Mouse (Mus musculus) brain, embryonic 18.5 days (tissue): Measurements from ENCODE around the gene Chsy1.

Source experiments
- DNase-seq: peaks from one replicate; pipeline ENCODE4 v3.0.0-alpha.2; 2012; ENCODE audit warnings: low read depth, low spot score

The Chsy1 gene

DNA sequence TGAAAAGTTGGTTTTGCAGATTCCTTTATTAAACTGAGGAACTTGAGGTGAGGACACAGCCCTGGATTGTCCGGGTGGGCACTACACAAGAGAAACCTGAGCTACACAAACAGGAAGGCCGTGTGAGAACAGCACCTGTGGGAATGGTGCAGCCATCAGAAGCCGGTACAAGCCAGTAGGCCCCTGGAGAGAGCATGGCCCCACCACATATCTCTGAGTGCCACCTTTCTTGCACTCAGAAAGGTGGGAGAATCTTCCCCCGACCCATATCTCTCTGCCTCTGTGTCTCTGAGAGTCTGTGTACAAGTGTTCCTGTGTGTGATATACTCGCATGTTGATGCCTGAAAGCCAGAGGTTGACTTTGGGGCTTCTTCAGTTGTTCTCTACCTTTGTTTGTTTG lies 29.6 kb downstream of the Chsy1 start:
- no peak for DNase-seq

DNA sequence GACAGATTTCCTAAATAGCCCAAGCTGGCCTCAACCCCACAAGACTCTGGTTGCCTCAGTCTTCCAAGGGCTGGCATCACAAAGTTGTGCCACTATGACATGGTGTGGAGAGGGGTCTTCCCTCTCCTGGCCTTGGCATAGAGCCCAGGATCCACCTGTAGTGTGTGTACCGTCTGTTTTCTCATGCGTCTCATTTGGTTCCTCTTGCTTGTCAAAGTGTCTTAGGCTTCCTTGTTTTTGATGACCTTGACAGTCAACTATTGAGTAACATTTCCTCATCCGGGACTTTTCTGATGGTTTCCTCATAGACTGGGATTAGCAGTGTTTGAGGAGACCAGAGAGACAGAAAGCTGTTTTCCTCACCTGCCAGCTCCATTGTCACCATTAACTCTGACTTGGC lies 30.8 kb downstream of the Chsy1 start:
- no peak for DNase-seq

DNA sequence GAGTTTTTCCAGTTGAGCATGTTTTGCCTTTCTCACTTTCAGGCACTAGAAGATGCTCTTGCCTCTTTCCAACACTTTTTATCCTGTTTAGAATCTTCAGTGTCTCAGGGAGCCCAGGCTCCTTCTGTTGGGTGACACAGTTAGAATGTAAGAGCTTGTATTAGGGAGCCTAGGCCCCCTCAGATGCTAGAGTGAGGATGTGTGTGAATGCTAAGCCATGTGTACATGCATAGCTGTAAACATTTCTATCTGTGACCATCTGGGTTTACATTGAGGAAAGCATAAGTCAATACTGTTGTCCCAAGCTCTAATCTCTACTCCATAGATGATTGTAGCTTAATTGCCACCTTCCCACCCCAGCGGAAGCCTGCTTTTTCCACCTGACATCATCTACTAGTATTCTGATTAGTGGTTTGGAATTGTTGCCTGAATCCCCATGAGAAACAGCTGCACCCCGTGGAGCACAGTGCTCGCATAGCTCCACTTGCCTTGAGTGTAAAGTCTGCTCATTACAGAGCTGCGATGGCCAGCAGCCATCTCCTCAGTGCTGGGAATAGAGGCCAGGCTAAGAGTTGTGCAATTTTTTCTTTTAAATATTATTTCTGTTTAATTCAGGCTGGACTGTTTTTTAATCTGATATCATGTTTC lies 31.7 kb downstream of the Chsy1 start:
- DNase-seq: no peak

DNA sequence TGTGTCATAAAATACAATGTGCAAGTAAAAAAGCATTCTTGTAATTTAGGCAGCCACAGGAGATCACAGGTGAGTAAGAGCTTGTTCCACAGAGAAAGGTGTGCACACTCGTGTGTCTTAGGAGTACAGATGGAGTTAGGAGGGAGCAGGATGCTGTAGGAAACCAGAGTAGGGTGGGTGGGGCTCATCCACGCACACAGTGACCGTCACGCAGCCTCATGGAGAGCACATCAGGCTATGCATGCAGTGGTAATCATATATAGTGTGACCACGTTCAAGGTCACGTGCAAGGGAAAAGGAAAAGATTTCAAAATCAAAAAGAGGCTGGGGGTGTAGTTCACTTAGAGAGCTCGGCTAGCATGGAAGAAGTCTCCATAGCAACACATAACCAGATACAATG lies 33.2 kb downstream of the Chsy1 start:
- DNase-seq: no peak

DNA sequence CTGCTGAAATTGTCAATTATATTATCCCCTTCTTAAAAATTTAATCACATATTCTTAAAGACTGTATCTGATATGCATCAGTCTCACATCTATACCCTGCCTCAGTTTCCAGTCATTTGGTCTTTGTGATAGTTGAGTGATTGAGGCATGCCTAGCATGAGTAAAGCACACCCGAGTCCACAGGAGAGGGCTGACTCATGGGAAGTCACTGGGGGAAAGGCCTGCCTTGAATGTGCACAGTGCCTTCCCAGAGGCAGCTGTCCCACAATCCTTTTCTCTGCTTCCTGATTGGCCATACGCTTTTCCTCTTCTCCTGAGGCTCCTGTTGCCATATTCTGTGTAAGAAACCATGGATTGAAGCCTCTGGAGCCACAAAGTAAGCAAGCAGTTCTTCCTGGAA lies 35.2 kb downstream of the Chsy1 start:
- DNase-seq: no peak

DNA sequence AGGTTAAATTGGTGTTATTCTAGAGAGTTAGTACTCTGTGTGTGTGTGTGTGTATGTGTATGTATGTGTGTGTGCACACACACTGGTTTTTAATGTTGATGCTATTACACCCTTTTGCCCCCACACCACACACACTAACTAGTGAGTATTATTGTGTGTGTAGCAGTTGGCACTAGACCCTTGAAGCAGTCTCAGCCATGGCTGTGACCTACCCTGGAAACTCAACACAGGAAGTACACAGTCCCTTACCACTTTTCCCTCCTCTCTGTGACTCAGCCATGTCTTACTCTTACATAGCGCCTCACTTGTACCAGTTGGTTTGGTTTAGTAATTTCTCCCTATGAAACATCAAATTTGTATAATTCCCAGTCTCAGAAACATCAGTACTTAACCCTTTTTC lies 37.8 kb downstream of the Chsy1 start:
- no peak for DNase-seq

DNA sequence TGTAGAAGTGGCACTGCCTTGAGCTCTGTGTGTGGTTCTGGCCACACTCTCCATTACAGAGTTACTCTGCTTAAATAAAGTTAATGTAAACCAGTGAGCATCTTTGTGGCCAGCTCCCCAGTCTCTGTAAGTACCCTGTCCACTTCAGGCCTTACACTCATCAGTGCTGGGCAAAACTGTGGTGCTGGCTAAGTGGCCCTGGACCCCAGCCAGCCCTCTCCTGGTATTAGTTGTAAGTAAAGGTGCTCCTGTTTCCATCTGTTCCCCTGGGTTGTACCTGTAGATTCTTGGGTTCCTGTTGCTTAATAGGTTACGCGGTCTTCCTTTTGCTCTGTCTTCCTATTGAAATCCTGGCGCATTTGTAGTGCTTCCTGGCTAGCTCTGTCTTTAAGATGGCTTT lies 38.5 kb downstream of the Chsy1 start:
- DNase-seq: no peak

DNA sequence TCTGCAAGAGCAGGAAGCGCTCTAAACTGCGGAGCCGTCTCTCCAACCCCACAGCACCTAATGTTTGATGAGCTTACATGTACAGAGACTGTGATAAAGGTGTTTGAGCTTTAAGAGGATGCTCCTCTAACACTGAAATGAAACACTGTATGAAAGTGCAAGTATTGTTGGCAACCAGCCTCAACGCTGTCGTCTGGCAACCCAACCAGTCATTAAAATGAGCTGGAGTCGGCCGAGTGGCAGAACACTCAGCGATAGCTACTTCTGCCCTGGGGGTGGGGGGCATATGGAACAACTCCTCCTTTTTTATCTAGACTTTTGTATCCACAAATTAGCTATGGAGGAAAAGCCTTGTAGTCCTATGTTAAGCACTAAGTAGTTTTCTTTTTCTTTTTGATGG lies 40.2 kb downstream of the Chsy1 start:
- no peak for DNase-seq

DNA sequence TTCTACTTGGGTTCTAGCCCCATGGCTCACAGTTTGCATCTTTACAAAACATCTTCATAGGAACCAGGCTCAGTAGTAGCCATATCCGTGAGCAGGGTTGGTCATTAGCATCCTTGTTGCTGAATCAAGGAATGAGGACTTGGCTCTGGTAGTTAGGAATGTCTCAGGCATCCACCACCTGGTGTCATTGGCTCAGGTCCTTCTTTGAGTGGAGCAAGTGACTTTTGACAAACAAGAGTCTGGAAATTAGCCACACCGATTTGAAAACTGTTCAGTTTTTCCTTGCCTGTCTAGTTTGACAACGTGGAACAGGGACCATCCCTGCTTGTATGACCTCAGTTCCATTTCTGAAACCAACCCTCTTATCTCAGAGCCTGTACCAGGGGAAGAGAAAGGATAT lies 41.1 kb downstream of the Chsy1 start:
- DNase-seq: no peak

DNA sequence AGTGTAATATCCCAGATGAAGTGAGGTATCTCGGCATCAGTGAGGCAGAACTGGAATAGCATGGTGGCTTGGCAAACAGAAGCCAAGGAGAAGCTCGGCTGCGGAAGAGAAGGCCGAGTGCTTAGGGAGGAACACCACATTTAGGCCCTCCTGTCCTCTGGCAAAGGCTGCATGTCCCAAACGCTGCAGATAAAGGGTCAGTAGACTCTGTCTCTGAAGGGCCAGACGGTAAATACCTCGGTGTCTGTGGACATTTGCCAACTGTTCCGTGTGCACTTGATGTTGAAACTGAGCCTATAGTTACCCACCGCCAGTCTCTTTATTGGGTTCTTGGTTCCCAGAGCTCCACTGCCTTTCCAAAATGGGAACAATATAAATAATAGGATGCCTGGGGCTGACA lies 48.1 kb downstream of the Chsy1 start:
- no peak for DNase-seq

DNA sequence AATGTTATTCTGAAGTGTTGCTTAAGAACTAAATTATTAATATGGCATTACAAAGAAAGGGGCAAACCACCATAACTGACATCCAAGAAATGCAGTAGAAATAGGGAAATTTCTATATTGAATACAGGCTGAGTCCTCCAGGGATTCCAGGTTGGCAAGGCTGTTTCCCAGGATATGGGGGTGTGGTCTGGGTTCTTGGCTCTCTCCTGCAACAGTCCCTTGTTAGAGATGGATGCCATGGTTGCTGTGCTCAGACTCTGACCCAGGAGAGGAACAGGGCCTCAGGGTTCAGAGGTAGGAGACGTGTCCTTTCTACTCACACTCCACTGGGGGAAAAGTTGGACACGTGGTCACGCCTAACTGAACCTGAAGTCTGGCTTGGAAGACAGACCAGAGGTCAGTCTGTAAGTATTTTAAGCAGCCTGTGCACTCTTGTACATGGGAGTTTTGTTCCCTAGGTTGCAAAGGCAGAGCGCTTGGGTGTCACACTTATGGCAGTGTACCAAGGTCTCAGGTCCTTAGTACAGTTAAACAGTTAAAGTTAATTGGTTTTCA lies 48.6 kb downstream of the Chsy1 start:
- no peak for DNase-seq

DNA sequence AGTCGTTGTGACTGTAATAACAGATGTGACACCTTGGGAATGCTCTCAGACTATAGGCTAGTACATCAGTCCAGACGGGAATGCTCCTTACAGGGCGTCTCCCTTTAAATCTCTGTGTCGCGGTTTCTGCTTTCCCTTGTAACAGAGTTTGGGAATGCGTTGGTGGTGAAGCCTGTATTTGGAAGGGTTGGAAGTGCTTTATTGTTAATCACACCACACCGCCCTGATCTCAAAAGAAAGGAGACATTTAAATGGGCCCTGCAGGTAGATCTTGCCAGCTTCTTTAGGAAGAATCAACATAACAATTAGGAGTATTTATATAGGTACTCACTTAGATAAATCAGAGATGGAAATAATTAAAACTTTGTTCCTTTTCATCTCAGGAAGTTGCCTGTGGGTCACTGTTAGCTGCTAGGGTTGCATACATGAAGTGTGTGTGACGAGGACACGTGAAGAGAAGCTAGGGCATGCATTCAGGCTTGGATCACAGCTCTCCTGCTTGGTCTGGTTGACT lies 49.4 kb downstream of the Chsy1 start:
- DNase-seq: no peak

DNA sequence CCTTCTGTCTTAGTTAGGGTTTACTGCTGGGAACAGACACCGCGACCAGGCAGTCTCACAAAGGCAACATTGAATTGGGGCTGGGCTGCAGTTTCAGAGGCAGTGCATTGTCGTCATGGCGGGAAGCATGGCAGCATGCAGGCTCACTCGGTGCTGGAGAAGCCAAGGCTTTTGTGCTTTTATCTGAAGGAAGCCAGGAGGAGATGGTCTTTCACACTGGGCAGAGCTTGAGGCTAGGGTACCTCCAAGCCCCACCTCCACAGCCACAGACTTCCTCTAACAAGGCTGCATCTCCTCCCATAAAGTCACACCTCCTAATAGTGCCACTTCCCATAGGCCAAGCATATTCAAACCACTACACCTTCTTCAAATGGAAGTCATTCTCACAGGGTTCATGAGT lies 50.6 kb downstream of the Chsy1 start:
- DNase-seq: no peak

DNA sequence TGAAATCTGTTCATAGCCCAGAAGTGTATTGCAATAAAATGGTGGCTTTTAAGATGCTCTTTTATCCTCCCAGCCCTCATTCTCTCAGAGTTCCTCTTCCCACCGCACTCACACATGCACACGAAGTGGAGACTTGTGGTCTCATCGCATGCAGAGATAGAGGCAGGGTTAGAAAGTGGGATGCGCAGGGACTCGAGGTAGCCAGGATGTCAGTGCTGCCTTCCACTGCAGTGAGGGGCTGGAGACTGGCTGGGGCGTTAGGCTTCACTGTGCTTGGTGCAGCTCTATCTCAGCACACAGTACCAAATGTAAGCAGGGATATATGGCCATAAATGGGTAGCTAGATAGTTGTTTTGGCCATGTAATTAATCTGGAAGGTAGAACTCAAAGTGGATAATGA lies 52.5 kb downstream of the Chsy1 start:
- no peak for DNase-seq

DNA sequence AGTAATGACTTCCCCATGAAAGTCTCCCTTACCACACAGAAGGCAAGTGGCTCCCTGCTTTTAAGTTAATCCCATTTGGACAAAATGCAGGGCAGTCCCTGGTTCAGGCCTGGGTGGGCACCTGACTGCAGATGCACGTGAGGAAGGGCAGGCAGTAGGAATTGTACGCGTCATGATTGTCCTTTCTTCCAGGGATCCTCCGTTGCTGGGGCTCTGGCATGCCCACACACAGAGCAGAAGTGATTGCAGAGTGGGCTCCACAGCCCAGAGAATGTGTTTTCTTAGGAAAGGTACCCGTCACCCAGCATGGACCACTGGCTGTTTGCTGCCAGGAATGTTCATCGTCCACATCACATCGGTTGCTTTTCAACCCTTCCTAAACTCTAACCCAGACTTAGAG lies 53.2 kb downstream of the Chsy1 start:
- no peak for DNase-seq

DNA sequence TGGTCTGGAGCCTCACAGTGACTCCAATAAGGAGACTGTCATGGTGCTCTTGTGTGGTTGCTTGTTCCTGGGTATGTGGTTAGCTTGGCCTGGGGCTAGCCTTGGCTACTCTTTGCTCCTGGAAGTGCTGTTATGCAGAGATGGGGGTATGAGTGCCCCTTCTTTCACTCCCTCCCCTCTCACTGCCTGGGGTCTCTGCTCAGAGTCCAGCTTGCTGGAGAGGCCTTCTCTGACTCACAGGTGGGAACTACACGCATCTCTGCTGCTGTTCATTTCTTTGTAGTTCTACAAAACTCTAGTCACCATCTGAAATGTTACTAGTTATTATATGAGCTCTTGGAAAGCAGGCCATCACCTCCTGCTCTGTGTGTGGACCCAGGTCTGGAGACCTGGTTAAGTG lies 53.7 kb downstream of the Chsy1 start:
- no peak for DNase-seq

DNA sequence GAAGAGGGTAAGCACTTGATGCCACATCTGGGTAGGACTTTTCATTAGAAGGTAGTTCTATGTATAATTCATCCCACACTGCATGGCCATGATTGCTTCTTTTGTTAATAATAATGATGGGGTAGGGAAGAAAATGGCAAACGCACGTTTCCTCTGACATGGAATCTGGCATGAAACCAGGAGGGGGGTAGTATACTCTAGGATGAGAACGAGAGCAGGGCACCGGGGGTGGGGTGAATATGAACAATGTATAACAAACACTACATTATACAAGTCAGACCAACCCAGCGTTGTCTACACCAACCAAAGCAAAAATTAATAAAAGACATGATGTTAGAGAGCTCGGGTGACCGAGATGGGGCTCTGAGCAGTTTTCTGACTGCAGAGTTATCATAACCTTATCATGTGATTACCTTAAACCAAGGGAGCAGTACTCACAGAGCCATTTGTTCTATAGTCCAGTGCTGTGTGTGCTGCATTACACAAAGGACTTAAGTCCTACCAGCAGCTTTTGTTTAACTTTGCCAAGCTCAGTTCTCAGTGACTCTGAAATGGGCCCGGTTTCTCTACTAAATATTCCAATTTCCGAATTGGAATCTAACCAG lies 55.2 kb downstream of the Chsy1 start:
- DNase-seq: no peak

DNA sequence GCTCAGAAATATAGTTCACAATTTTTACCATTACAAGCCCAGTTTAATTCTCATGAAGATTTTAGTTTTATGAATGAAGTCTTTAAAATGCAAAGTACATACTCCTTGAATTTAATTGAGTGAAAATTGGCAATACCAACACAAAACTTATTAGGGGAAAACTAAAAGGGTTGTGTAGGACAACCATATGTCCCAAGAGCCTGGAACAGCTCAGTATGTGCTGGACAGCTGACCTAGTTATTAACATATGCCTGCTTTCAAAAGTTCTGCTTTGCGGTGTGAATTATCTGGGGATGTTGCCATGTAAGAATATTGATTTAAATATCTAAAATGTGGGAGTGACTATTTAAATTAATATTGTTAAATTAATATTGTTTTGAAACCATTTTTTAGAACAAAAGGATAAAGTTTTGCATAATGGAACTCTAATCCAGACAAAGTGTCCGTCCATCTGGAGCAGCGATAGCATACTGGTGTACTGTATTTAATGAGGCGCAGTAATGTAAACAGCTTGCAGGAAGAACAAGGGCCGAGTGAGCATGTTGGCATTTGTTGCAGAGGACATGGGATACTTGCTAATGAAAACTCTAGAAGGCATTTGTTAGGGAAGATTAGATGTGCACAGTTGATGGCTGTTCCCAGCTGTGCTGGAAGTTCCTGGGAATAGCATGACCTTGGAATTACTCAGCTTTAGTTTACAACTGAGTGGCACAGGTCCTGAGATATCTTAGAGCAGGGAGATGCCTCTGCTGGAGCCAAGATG lies 55.9 kb downstream of the Chsy1 start:
- no peak for DNase-seq

DNA sequence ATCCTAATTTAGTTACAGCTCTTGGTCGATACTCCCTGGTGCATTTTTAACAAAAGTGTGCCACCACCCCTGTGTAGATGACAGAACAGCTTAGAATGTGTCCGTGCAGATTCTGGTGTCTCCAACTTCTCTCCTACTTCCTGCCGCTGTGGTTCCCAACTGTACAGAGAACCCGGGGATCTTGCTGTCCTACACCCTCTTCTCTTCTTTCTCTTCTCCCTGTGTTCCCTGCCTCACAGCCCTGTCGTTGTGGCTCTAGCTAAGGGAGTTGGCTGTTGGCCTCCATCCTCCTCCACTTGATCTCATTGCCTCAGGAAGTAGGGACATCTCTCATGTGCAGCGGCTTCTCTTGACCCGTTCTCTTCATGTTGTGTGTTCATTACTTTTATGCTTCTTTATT lies 59.6 kb downstream of the Chsy1 start:
- DNase-seq: no peak

DNA sequence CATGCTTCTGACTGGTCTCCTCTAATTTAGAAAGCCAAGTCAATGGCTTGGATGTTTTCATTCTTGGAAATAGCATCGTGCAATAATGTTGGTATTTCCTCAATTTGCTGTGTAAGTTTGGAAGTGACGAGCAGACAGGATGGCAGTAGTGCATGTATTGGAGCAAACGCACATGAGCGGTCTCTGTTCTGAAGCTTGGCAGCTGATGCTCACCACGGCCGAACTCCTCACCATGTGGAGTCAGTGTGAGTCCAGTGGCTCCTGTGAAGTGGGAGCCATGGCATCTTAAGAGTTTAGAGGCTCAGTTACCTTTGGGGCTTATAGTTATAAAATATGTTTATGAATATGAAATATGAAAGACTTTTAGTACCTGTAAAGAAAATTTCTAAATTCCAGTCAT lies 60.2 kb downstream of the Chsy1 start:
- DNase-seq: no peak

DNA sequence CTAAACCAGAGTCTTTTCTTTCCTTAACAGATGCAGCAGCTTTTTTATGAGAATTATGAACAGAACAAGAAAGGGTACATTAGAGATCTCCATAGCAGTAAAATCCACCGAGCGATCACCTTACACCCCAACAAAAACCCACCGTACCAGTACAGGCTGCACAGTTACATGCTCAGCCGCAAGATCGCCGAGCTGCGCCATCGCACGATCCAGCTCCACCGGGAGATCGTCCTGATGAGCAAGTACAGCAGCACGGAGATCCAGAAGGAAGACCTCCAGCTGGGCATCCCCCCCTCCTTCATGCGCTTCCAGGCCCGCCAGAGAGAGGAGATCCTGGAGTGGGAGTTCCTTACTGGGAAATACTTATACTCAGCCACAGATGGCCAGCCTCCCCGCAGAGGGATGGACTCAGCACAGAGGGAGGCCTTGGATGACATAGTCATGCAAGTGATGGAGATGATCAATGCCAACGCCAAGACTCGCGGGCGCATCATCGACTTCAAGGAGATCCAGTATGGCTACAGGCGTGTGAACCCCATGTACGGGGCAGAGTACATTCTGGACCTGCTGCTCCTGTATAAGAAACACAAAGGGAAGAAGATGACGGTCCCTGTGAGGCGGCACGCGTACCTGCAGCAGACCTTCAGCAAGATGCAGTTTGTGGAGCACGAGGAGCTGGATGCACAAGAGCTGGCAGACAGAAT lies 61.6 kb downstream of the Chsy1 start:
- no peak for DNase-seq

DNA sequence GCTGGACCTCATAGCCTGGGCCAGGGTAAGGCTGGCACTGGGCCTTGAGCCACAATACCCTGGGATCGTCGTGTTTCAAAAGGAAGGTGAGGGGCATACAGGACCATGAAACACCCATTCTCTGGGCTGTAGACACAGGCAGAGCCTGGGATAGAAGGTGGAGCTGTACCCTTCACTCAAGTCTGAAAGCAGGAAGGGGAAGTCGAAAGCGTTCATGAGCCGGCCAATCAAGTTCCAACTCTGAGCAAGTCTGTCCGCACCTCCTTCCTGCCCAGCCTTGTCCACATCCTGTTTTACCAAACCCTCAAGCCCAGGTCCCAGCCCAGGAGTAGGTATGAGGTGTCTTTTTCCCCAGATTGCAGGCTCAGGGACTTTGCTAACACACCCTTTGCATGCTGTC lies 66.4 kb downstream of the Chsy1 start:
- DNase-seq: no peak
